Mouse (Mus musculus) gastrocnemius, adult 2 months (tissue): ENCODE results near the gene Oard1. TPM values are rescaled to one million over a fixed set of nuclear protein-coding genes. Genes with fewer than 3 reads are reported as not detected.

Experiments
- DNase-seq: peaks from one replicate; pipeline ENCODE4 v3.0.0; 2022
- H3K27ac ChIP-seq: fragments of 200-600 bp; 2 replicates; pipeline ENCODE4 v1.8.1; 2022; ENCODE audit warnings: mild to moderate bottlenecking
- H3K4me3 ChIP-seq: fragments of 200-600 bp; 2 replicates; pipeline ENCODE4 v1.8.1; 2022; ENCODE audit warnings: mild to moderate bottlenecking, moderate library complexity
- CTCF ChIP-seq: fragments of 200-600 bp; IDR thresholded peaks from 2 replicates; pipeline ENCODE4 v1.8.1; 2022; ENCODE audit warnings: antibody characterized with exemption, mild to moderate bottlenecking, moderate library complexity
- intact Hi-C: fragments of 180-260 bp; cut with DNase I; formaldehyde crosslinking; loops from one replicate; pipeline ENCODE4 v1.15.1; 2025
- total RNA-seq, 2 experiments: library from RNA; stranded (reverse); gene quantifications; 2 replicates each; pipeline ENCODE4 v1.2.3; 2021

The Oard1 gene
- total RNA-seq, 2 experiments from 2014 or later, result 11.1 to 12.4 TPM

- Histone ChIP-seq H3K27ac (peak within 1 kb of the TSS; percentile 96), H3K4me3 (peak within 1 kb of the TSS; percentile 72)
- intact Hi-C loops, result no loop called here
- peak; percentile 89 for DNase-seq
- no peak for TF ChIP-seq CTCF
These were observed 22.6 kb downstream of the Oard1 start, which contains the start of gene Apobec2 for GRCm38 (mm10) chr17:48432158-48432980. TSS of gene Apobec2 (minus strand) at chr17:48432930.

DNA sequence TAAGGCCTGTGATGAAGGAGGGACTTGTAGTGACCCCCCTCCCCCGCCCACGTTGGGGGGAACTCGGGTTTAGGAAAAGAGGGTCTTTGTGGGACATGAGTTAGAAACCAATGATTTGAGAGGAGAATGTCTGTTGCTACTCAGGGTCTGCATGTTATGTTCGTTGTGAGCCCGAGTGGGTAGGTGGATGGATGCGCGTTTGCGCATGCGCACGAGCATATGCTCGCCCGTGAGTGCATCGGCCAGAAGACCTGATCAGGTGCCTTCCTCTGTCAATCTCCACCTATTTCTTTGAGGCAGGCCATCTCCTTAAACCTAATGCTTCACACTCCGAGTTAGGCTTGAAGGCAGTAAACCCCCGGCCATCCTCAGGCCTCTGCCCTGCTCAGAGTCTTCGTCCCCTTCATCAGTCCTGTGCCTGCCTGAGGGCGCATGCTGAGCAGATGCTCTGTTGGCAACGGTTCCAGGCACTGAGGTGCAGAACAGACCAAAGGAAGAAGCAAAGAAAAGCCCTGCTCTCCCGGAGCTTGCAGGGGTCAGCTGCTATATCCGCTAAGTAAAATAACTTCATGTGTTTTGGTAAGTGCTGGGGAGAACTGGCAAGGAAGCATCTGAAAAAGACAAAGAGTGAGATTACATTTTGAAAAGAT is 23.3 kb downstream of the Oard1 start:
- H3K27ac ChIP-seq, result peak overlapping the region; percentile 96
- no peak for DNase-seq
- H3K4me3 ChIP-seq, result peak overlapping the region; percentile 30; the same call in 1 of the 2 replicates
- no peak for TF ChIP-seq CTCF
- intact Hi-C loops, result no loop called here

- no peak overlapping the region; the same call in 1 of the 2 replicates for H3K27ac ChIP-seq
These were observed 24.0 kb downstream of the Oard1 start for GRCm38 (mm10) chr17:48433689-48434330.

DNA sequence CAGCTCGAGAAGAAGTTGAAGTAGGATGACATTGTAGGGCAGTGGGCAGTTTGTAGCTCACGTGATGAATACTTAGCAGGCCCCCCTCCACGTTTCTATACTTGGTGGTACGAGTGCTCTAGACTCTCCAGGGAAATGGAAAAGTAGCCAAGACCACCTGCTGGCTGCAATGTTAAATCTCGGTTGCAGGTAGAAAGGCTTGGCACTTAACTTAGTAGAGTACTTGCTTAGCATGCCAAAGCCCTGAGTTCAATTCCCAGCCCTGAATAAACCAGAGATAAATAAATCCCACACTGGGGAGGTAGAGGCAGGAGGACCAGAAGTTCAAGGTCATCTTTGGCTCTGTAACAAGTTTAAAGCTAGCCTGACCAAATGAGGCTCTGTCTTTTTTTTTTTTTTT is 24.7 kb downstream of the Oard1 start:
- intact Hi-C loops, result no loop called here
- no peak for DNase-seq
- Histone ChIP-seq H3K27ac (no peak overlapping the region), H3K4me3 (no peak overlapping the region)
- TF ChIP-seq CTCF, result no peak

More at GRCm38 (mm10) chr17:48433689-48434330, 24.0 kb downstream of the Oard1 start:
- no peak for DNase-seq
- H3K4me3 ChIP-seq, result no peak overlapping the region
- intact Hi-C loops, result no loop called here
- TF ChIP-seq CTCF, result peak; percentile 31

DNA sequence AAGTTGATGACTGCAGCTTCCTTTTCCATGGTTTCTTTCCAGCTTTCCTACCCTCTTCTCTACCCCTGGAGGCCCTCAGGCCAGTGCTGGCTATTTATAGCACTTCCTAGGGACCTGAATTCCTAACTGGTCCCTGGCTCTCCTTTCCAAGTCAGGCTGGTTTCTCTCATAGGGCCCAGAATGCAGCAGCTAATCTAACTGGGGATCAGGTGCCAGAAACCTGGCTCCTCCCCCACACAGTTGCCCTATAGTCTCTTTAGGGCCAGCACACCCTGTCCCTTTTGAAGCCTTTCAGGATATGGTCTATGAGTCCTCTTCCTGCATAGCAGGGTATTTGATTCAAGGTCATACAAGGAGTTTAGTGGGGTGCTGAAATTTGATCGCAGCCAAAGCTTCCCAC is 26.7 kb downstream of the Oard1 start:
- intact Hi-C loops, result loop anchor here (2.0 kb wide), 1 partner anchor 20 kb away; no protein-coding TSS in a partner anchor
- DNase-seq, result peak; percentile 80
- Histone ChIP-seq H3K27ac (peak overlapping the region; percentile 87), H3K4me3 (peak overlapping the region; percentile 7; the same call in 1 of the 2 replicates)
- no peak for TF ChIP-seq CTCF

GRCm38 (mm10) chr17:48437421-48437911 is 27.7 kb downstream of the Oard1 start:
- intact Hi-C loops, result loop anchor here (2.0 kb wide), 1 partner anchor 21 kb away; no protein-coding TSS in a partner anchor
- 0 out of 2 replicates have a peak overlapping the region, but pooled peaks have one; percentile 13 for H3K4me3 ChIP-seq
- TF ChIP-seq CTCF, result peak; percentile 60
- peak overlapping the region; percentile 87 for H3K27ac ChIP-seq
- DNase-seq, result peak; percentile 82

DNA sequence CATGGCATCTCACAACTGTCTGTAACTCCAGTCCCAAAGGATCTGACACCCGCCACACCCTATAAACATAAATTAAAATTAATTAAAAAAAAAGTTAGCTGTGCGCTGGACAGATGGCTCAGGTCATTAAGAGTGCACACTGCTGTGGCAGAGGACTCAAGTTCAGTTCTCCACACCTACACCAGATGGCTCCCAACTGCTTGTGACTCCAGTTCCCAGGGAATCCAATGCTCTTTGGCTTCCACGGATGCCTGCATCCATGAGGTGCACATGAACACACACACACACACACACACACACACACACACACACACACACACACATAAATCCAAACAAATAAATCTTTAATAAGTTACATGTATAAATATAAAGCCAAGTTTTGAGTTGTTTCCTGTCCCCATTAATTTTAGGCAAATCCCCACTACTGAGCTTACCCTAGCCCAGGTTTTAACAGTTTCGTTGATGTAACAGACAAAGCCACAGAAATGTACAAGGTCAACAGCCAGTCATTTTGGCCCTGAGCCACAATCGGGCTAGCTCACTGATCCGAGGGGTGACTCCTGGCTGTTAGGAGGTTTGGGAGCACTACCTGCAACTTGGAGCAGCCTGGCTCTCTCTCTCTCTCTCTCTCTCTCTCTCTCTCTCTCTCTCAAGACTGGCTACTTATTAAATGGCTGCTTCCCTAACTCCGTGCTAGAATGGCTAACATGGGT is 33.1 kb downstream of the Oard1 start:
- no peak for TF ChIP-seq CTCF
- intact Hi-C loops, result no loop called here
- no peak for DNase-seq

GRCm38 (mm10) chr17:48443542-48444145 is 33.8 kb downstream of the Oard1 start:
- no peak for DNase-seq
- Histone ChIP-seq H3K4me3 (no peak overlapping the region), H3K27ac (no peak overlapping the region)
- TF ChIP-seq CTCF, result no peak
- intact Hi-C loops, result no loop called here

More for the DNA sequence above, 33.1 kb downstream of the Oard1 start:
- Histone ChIP-seq H3K4me3 (no peak overlapping the region), H3K27ac (no peak overlapping the region)

DNA sequence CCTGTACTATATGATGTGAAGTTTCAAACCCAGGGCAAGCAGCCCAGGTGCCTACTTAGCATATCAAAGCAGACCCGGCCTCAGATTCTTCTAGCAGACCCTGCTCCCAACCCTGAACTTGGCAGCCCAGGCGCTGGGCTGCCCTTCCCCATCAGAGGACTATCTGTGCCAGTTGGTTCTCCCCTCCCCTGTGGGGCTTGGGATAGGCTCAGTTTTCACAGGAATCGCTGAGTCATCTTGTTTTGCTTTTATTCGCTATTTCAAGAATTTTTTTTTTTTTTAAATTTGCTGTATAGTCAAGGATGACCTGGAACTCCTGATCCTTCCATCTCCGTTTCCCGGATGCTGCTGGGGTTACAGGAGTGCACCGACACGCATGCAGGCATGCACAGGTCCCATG is 37.9 kb downstream of the Oard1 start:
- intact Hi-C loops, result no loop called here
- H3K4me3 ChIP-seq, result no peak overlapping the region
- H3K27ac ChIP-seq, result no peak overlapping the region
- DNase-seq, result no peak
- TF ChIP-seq CTCF, result no peak

DNA sequence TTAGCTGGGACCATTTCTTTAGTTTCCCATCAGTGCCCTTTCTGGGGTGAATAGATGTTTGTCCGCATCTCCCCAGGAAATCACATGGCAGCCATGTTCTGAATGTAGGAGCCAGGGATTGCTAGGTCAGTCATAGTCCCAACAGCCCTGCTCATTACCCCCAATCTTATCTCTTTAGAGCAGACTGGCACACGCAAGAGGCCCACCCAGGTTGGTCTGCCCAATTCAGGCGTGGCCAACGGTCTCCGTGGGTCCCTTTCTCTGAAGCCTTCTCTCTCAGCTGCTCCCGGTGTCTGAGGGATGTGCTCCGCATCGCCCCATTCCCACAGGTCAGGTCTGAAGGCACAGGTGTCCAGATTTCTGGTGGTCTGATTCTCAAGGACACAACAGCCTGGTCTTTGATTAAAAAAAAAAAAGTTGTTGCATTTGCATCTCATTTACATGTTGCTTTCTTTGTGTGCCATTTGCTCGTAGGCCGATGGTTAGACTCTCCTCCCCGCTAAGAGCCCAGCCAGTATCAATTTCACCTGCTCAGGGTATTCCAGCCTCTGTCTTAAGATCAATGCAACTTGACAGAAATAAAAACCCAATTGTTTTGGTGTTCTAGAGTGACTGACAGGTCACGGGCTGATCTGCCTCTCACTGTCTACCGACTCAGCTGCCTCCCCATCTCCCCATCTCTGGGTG is 41.0 kb downstream of the Oard1 start:
- H3K4me3 ChIP-seq, result no peak overlapping the region
- no peak overlapping the region for H3K27ac ChIP-seq
- intact Hi-C loops, result no loop called here
- no peak for TF ChIP-seq CTCF
- no peak for DNase-seq

DNA sequence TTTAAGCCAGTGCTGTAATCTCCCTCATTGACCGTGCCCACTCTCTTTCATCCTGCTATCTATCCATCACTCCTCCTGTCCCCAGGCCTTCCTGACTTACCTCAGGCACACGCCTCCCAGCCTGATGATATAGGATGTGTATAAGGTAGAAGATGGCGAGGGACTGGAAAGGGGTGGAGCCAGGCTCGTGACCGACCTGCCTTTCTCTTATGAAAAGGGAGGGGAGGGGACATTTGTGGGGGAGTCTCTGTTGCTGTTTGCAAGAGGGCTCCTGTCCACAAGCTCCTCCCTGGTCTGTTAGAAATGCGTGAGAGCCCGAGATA is 41.5 kb downstream of the Oard1 start, which contains the start of gene Tspo2:
Gene Tspo2, minus strand, starts transcription at position 170 of the 323 bp plus-strand sequence.
- intact Hi-C loops, result no loop called here
- no peak within 1 kb of the TSS for H3K4me3 ChIP-seq
- no peak for TF ChIP-seq CTCF
- H3K27ac ChIP-seq, result no peak within 1 kb of the TSS
- no peak for DNase-seq
